Comparison of ENCODE assay signal across 29 mouse cellular contexts in the genomic region with DNA sequence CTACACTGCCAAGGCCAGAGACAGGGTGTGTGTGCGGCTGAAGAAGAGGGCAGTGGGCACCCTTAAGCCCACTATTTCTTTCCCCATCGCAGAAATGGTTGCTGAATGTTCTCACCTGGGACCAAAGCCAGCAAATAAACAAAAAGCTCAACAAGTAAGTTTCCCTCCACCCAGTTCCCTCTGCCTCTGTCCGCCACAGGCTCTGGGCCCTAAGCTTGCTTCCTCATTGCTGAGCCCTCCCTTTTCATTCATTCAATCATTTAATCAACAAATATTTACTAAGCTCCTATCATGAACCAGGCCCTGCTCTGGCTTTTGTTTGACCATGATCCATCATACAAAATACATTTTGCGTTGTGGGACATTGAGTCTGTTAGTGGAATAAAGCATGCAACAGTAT. TPM values are rescaled to one million over a fixed set of nuclear protein-coding genes. Genes with fewer than 3 reads are reported as not detected.
"Had no signal": no experiment of that assay in that cellular context is flagged by ENCODE, and none has a peak within 500 bp of the region (broad histone marks: within the 10 kb centered on the region; RNA-seq: fewer than 3 reads in every experiment).

No protein-coding gene starts in this region.

- ATAC-seq: hindbrain, embryonic 16.5 days; inflammation-experienced regulatory T-cells, adult 6 months; intestine, embryonic 15.5 days had no signal

- H3K4me2 ChIP-seq: heart, embryonic 12.5 days; hindbrain, embryonic 12.5 days; hindbrain, embryonic 14.5 days; intestine, embryonic 15.5 days; kidney, embryonic 15.5 days; limb, embryonic 13.5 days; limb, embryonic 15.5 days had no signal

- H3K36me3 ChIP-seq: heart, embryonic 10.5 days; heart, embryonic 12.5 days; hindbrain, embryonic 10.5 days; hindbrain, embryonic 12.5 days; intestine, embryonic 15.5 days; kidney, embryonic 15.5 days; limb, embryonic 13.5 days; limb, embryonic 15.5 days had no signal

- DNase-seq: gastrocnemius, adult 2 months; gastrocnemius, postnatal 10 days; gastrocnemius, postnatal 25 days; heart, adult 18-20 months; heart, postnatal 10 days; heart, postnatal 4 days; kidney, adult 11 months; kidney, adult 2 months; kidney, adult 9 months; kidney, postnatal 14 days; kidney, postnatal 36 days; layer of hippocampus, adult 9-11 months; layer of hippocampus, postnatal 36 days; left cerebral cortex, postnatal 4 days had no signal

- H3K27me3 ChIP-seq: heart, embryonic 12.5 days; hindbrain, embryonic 12.5 days; intestine, embryonic 15.5 days; kidney, embryonic 15.5 days; limb, embryonic 13.5 days; limb, embryonic 15.5 days had no signal

- H3K4me1 ChIP-seq: heart, embryonic 10.5 days; heart, embryonic 12.5 days; hindbrain, embryonic 10.5 days; hindbrain, embryonic 12.5 days; intestine, embryonic 15.5 days; kidney, embryonic 15.5 days; limb, embryonic 13.5 days; limb, embryonic 15.5 days had no signal

- H3K27ac ChIP-seq: gastrocnemius, adult 2 months; heart, embryonic 10.5 days; hindbrain, embryonic 10.5 days; hindbrain, embryonic 12.5 days; hindbrain, embryonic 14.5 days; intestine, embryonic 15.5 days; kidney, embryonic 15.5 days; kidney, postnatal 0 days; limb, embryonic 13.5 days; limb, embryonic 15.5 days had no signal

- H3K4me3 ChIP-seq: gastrocnemius, adult 2 months; heart, embryonic 10.5 days; heart, embryonic 12.5 days; hindbrain, embryonic 10.5 days; hindbrain, embryonic 12.5 days; intestine, embryonic 15.5 days; kidney, embryonic 15.5 days; limb, embryonic 13.5 days; limb, embryonic 15.5 days had no signal

- H3K9ac ChIP-seq: heart, embryonic 12.5 days; hindbrain, embryonic 12.5 days; hindbrain, embryonic 14.5 days; intestine, embryonic 15.5 days; kidney, embryonic 15.5 days; limb, embryonic 13.5 days; limb, embryonic 15.5 days had no signal

- H3K9me3 ChIP-seq: heart, embryonic 10.5 days; heart, embryonic 12.5 days; hindbrain, embryonic 10.5 days; hindbrain, embryonic 12.5 days; intestine, embryonic 15.5 days; kidney, embryonic 15.5 days; limb, embryonic 13.5 days; limb, embryonic 15.5 days had no signal

RNA-seq across cellular contexts. Expression of gene Scnn1g, which starts 29.0 kb away (rescaled TPM):
- polyA plus RNA-seq: heart, embryonic 12.5 days; heart, embryonic 14.5 days; hindbrain, embryonic 14.5 days; hindbrain, embryonic 16.5 days; inflammation-experienced regulatory T-cells, adult 6 months; large intestine, adult 2 months; limb, embryonic 11.5 days had no signal
